Mouse (Mus musculus) lung, adult 2 months (tissue): ENCODE results near the gene Gm17655. TPM values are rescaled to one million over a fixed set of nuclear protein-coding genes. Genes with fewer than 3 reads are reported as not detected.

Experiments
- DNase-seq: peaks from one replicate; pipeline ENCODE4 v3.0.0; 2022
- H3K4me1 ChIP-seq: fragments of 200-500 bp; 2 replicates; pipeline ENCODE4 v1.6.1; 2011; ENCODE audit warnings: low read length; ENCODE audit not compliant: control insufficient read depth, insufficient read depth
- H3K4me3 ChIP-seq: fragments of 200-500 bp; replicated peaks from 2 replicates; pipeline ENCODE3; 2011; ENCODE audit warnings: low read depth, mild to moderate bottlenecking, control low read depth, low read length; ENCODE audit errors: extremely low read depth
- CTCF ChIP-seq: fragments of 200-500 bp; IDR thresholded peaks from 2 replicates; pipeline ENCODE4 v1.5.1; 2011; ENCODE audit warnings: mild to moderate bottlenecking, low read length, control low read depth; ENCODE audit not compliant: insufficient read depth
- POLR2A ChIP-seq: fragments of 200-500 bp; IDR thresholded peaks from 2 replicates; pipeline ENCODE4 v1.6.1; 2011; ENCODE audit warnings: low read depth, mild to moderate bottlenecking, control low read depth, low read length, borderline replicate concordance; ENCODE audit errors: extremely low read depth
- WGBS: fragments of 180-500 bp; shearing (Covaris S2); methylation state at CpG from one replicate; pipeline ENCODE4 v1.1.7; 2018; 5-methylcytosine and 5-hydroxymethylcytosine counted together
- polyA plus RNA-seq: library from polyadenylated mRNA; depleted of rRNA; stranded (reverse); fragments of >200 nt; gene quantifications from 2 replicates; pipeline ENCODE4 v1.2.3, GENCODE M21; 2012

Gm17655 gene
- polyA plus RNA-seq, 1 experiment, result 0.06 TPM

DNA sequence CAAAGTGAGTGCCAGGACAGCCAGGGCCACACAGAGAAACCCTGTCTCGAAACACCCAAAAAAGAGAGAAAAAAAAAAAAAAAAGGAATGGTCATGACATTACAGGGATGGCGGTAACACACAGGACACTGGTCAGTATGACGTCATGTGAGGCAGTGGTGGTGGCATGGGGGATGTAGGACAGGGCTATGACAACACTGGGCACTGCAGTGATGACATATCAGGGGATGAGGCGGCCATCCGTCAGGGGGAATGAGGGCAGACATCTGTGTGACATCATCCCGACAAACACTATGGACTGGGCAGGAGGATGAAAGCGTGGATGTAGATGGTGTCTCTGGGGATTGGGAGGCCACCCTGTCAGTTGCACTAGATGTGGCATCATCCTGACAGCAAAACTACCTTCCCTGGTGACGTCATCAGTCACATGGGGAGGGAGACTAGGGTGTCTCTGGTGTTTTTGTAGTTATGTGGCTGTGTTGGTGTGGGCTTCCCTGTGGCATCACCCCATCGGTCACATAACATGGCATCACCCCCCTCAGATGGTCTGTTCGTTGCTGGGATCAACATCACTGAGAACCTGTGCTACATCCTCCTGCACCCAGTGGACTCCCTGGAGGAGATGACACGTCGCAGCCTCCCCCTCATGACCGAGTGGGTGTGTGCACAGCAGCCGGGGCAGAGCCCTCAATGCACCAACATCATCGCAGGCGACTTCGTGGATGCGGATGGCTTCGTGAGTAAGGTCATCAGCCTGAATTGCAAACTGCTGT, 30.7 kb upstream of the Gm17655 start:
- 94% methylated on average over 19 of the region's 19 CpGs for WGBS
- no peak overlapping the region for H3K4me3 ChIP-seq
- TF ChIP-seq POLR2A (no peak), CTCF (no peak)
- H3K4me1 ChIP-seq, result peaks cover 19% of the 10 kb centered on the region
- no peak for DNase-seq

DNA sequence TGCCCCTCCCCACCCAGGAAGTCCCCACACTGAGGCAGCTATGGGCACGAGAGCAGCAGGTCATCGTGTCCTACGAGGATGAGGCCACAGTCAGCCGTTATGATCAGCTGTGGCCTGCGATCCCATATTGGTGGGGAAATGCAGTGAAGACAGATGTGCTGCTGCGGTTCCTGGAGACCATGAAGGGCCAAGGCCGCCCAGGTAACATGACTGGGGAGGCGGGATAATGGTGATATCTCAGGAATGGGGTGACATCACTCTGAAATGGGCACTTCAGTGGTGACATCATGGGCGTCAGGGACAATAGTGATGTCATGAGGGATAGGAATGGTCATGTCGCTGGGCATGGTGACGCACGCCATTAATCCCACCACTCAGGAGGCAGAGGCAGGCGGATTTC, 30.1 kb upstream of the Gm17655 start:
- 84% methylated on average over 13 of the region's 13 CpGs for WGBS
- H3K4me3 ChIP-seq, result no peak overlapping the region
- TF ChIP-seq CTCF (no peak), POLR2A (peak; percentile 11; the same call in 1 of the 2 replicates)
- DNase-seq, result no peak
- H3K4me1 ChIP-seq, result peaks cover 19% of the 10 kb centered on the region

GRCm38 (mm10) chr5:110101716-110102347, 29.5 kb upstream of the Gm17655 start:
- DNase-seq, result no peak
- 15% methylated on average over 34 of the region's 34 CpGs for WGBS
- H3K4me1 ChIP-seq, result peaks cover 17% of the 10 kb centered on the region

GRCm38 (mm10) chr5:110100921-110101631, 28.8 kb upstream of the Gm17655 start:
- whole genome bisulfite sequencing, result 2% methylated on average over 33 of the region's 37 CpGs
- Histone ChIP-seq H3K4me3 (peak overlapping the region; percentile 57), H3K4me1 (peaks cover 15% of the 10 kb centered on the region)
- TF ChIP-seq POLR2A (no peak), CTCF (no peak)
- DNase-seq, result no peak

More at GRCm38 (mm10) chr5:110101716-110102347, 29.5 kb upstream of the Gm17655 start:
- TF ChIP-seq CTCF (no peak), POLR2A (no peak)
- peak overlapping the region; percentile 33 for H3K4me3 ChIP-seq

GRCm38 (mm10) chr5:110099656-110100580, 27.6 kb upstream of the Gm17655 start, which contains the start of gene Plcxd1:
Plcxd1 (plus strand) TSS chr5:110099969.
- TF ChIP-seq CTCF, result no peak
- no peak for TF ChIP-seq POLR2A
- no peak within 1 kb of the TSS for H3K4me3 ChIP-seq
- DNase-seq, result no peak
- WGBS, result 13% methylated on average over 25 of the region's 25 CpGs
- H3K4me1 ChIP-seq, result peaks cover 15% of the 10 kb centered on the region

DNA sequence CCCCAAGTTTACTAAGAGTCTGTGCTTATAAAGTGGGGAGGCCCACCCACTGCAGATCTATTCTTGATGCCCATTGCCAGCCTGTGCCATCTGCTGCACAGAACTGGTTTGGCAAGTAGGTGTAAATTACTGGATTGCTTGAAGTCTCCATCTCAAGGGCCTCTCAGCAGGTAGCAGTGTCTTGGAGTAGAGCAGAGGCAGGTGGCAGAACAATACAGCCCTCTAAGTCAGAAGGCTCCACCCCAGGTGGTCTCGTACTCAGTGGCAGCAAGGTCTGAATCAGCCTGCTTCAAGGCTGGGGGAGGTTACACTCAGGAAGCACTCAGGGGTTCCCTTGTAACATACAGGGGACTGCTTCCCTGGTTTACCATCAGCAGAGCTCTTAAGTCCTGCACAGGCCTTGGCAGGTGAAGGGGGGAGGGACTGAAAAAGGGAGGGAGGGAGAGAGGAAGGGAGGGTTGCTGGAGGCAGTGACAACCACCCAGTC, 26.7 kb upstream of the Gm17655 start:
- Histone ChIP-seq H3K4me1 (peaks cover 15% of the 10 kb centered on the region), H3K4me3 (no peak overlapping the region)
- 60% methylated on average over 1 of the region's 1 CpGs for WGBS
- peak; percentile 40 for DNase-seq
- TF ChIP-seq POLR2A, result no peak
- no peak for TF ChIP-seq CTCF

- H3K4me1 ChIP-seq, result 0 out of 2 replicates have a peak, but pooled peaks cover 2% of the 10 kb centered on the region
- DNase-seq, result no peak
- WGBS, result 2% methylated on average over 4 of the region's 4 CpGs
- TF ChIP-seq POLR2A (no peak), CTCF (no peak)
- peak overlapping the region; percentile 59 for H3K4me3 ChIP-seq
These were observed 22.5 kb upstream of the Gm17655 start for GRCm38 (mm10) chr5:110094847-110095213.

- TF ChIP-seq POLR2A (peak; percentile 70; the same call in 1 of the 2 replicates), CTCF (no peak)
- Histone ChIP-seq H3K4me1 (0 out of 2 replicates have a peak, but pooled peaks cover 2% of the 10 kb centered on the region), H3K4me3 (peak within 1 kb of the TSS; percentile 59)
- WGBS, result 2% methylated on average over 25 of the region's 25 CpGs
- DNase-seq, result peak; percentile 84
These were observed 21.9 kb upstream of the Gm17655 start, which contains the start of gene Gm35315 for GRCm38 (mm10) chr5:110094030-110094846. Gm35315 (minus strand) TSS chr5:110094420.
